Mouse (Mus musculus) intestine, postnatal 0 days (tissue): ENCODE data around the gene Gm34653. TPM values are rescaled to one million over a fixed set of nuclear protein-coding genes. Genes with fewer than 3 reads are reported as not detected.
"Not testable (repeated sequence)": the region's sequence is repeated elsewhere in the genome, so short reads cannot be mapped to it uniquely, and the experiment has no call there.

Experiments
- ATAC-seq: fragments of 200-750 bp; cut with Nextera tagmentation; 2 replicates; pipeline ENCODE4 v1.8.0; 2017; ENCODE audit warnings: mild to moderate bottlenecking, moderate TSS enrichment, moderate library complexity
- H3K27ac ChIP-seq: fragments of 300-500 bp; sonication (generic); 2 replicates; pipeline ENCODE4 v1.5.1; 2014; ENCODE audit warnings: mild to moderate bottlenecking, low read depth, low read length, moderate library complexity
- H3K27me3 ChIP-seq: fragments of 300-500 bp; sonication (generic); replicated peaks from 2 replicates; pipeline ENCODE4 v1.6.1; 2014; ENCODE audit warnings: low read length, mixed read lengths; ENCODE audit not compliant: control insufficient read depth, insufficient read depth
- H3K36me3 ChIP-seq: fragments of 300-500 bp; sonication (generic); 2 replicates; pipeline ENCODE4 v1.6.1; 2014; ENCODE audit warnings: mild to moderate bottlenecking, moderate library complexity; ENCODE audit not compliant: control insufficient read depth, insufficient read depth
- H3K4me1 ChIP-seq: fragments of 300-500 bp; sonication (generic); replicated peaks from 2 replicates; pipeline ENCODE4 v1.6.1; 2014; ENCODE audit warnings: antibody characterized with exemption, low read length, mixed read lengths; ENCODE audit not compliant: control insufficient read depth, insufficient read depth
- H3K4me2 ChIP-seq: fragments of 300-500 bp; sonication (generic); replicated peaks from 2 replicates; pipeline ENCODE4 v1.6.1; 2014; ENCODE audit warnings: low read depth, mild to moderate bottlenecking, moderate library complexity
- H3K4me3 ChIP-seq: fragments of 300-500 bp; sonication (generic); 2 replicates; pipeline ENCODE4 v1.5.1; 2014; ENCODE audit warnings: low read depth, low read length
- H3K9ac ChIP-seq: fragments of 300-500 bp; sonication (generic); 2 replicates; pipeline ENCODE4 v1.6.1; 2014; ENCODE audit warnings: mild to moderate bottlenecking, low read depth, low read length
- H3K9me3 ChIP-seq: fragments of 300-500 bp; sonication (generic); 2 replicates; pipeline ENCODE4 v1.6.1; 2016; ENCODE audit warnings: mixed run types; ENCODE audit not compliant: control insufficient read depth
- CTCF ChIP-seq: sonication (generic); IDR thresholded peaks from 2 replicates; pipeline ENCODE4 v1.5.1; 2016; ENCODE audit warnings: low read depth, mild to moderate bottlenecking, control low read depth, antibody characterized with exemption, moderate library complexity
- WGBS: fragments of 180-500 bp; shearing (Covaris S2); extraction: QIAGEN DNeasy Blood & Tissue Kit; methylation state at CpG from one replicate; pipeline ENCODE4 v1.1.7; 2014; 5-methylcytosine and 5-hydroxymethylcytosine counted together
- polyA plus RNA-seq: library from polyadenylated mRNA; unstranded; fragments of >200 nt; fragmentation: Nextera tagmentation; extraction: Ambion mirVana; gene quantifications from 2 replicates; pipeline ENCODE4 v1.2.1, GENCODE M21; 2015

The Gm34653 gene
- polyA plus RNA-seq, 1 experiment from 2014 or later, result not detected

DNA sequence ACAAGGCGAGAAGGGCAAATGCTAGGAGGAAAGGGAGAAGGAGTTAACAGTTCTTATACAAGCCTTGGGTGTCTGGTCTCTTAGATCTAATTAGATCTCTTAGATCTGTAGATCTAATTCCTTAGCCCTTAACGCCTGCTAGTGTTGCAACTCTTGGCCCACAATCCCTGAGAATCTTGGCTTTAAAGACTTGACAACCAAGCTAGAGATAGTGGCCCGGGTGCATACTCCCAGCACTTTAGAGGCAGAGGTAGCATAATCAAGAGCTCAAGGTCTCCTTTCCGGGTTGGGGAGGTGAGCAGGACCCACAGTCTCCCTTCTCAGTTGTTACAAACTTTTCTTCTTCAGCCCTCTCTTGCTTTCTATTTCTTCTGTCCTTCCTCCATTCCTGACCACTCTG, 5.2 kb upstream of the Gm34653 start:
- H3K36me3 ChIP-seq, result no peaks in the 10 kb centered on the region
- H3K4me1 ChIP-seq, result 0 out of 2 replicates have a peak, but pooled peaks cover 9% of the 10 kb centered on the region
- no peak for TF ChIP-seq CTCF
- no peaks in the 10 kb centered on the region for H3K27me3 ChIP-seq
- H3K9me3 ChIP-seq, result no peaks in the 10 kb centered on the region
- WGBS, result 84% methylated on average over 4 of the region's 4 CpGs
- no peak overlapping the region for H3K9ac ChIP-seq
- H3K4me2 ChIP-seq, result no peak overlapping the region
- ATAC-seq, result no peak
- H3K4me3 ChIP-seq, result no peak overlapping the region
- no peak overlapping the region for H3K27ac ChIP-seq

DNA sequence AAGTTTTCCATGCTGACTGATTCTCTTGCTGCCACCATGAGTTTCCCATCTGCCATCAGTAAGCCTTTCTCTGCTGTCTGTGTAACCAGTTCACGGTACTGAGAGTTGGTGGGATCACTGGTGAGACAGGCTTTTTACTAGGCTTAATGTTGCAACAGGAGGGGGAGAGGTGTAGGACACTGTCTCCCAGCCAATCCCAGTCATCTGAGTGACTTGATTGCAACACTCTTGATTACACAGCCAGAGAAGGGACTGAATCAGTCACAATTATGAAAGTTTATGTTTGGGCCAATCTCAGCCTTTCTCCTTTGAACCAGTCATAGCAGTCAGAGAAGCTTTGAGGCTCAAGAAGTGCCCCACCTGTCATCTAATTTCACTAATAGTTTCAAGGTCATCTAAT, 4.8 kb upstream of the Gm34653 start:
- Histone ChIP-seq H3K9ac (no peak overlapping the region), H3K27ac (no peak overlapping the region), H3K36me3 (no peaks in the 10 kb centered on the region), H3K27me3 (no peaks in the 10 kb centered on the region), H3K9me3 (no peaks in the 10 kb centered on the region), H3K4me1 (0 out of 2 replicates have a peak, but pooled peaks cover 9% of the 10 kb centered on the region), H3K4me2 (no peak overlapping the region), H3K4me3 (no peak overlapping the region)
- no peak for TF ChIP-seq CTCF
- WGBS, result 71% methylated on average over 1 of the region's 1 CpGs
- ATAC-seq, result no peak

DNA sequence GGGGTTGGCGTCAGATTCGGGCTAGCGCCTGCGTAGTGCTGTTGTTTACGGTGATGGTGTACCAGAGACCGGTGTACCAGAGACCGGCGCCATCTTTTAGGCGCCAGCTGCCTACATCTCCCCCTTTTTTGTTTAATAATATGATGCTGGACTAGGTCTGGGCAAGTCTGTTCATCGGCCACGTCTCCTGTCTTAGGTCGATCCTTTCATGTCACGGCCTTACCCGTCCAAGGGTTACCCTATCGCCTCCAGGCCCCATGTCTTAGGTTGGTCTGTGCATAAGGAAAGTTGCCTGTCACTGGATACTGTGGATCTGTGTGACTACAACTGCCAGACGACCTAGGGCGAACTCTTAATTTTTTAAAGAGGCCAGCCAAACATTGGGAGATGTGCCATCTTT, 2.7 kb upstream of the Gm34653 start:
- H3K36me3 ChIP-seq, H3K9me3 ChIP-seq, H3K27me3 ChIP-seq, H3K9ac ChIP-seq, H3K4me3 ChIP-seq, H3K27ac ChIP-seq, ATAC-seq, H3K4me2 ChIP-seq, H3K4me1 ChIP-seq: not testable (repeated sequence)
- 95% methylated on average over 16 of the region's 17 CpGs for WGBS

DNA sequence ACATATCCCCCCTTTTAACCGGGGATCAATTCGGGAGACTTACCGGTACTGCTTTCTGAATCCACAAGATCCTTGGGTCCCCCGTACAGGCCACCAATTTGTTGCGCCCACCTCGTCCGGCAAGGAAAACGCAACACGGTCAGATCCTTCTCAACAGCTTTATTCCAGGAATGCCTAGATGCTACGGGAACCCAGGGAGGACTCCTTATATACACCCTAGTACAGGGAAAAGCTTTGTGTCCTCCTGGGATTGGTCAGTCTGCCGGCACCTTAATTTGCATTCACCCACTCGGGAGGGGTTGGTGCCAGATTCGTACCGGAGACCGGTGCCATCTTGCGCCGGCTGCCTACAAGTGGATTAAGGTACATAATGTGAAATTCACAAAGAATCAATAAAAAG, 817 bp downstream of the Gm34653 start:
- Histone ChIP-seq H3K9me3 (no peaks in the 10 kb centered on the region; the same call in 1 of the 2 replicates), H3K36me3 (no peaks in the 10 kb centered on the region), H3K4me2 (no peak overlapping the region), H3K27ac (no peak overlapping the region), H3K4me1 (no peaks in the 10 kb centered on the region), H3K27me3 (no peaks in the 10 kb centered on the region), H3K9ac (no peak overlapping the region), H3K4me3 (no peak overlapping the region)
- 90% methylated on average over 17 of the region's 17 CpGs for WGBS
- ATAC-seq, result no peak
- TF ChIP-seq CTCF, result no peak

DNA sequence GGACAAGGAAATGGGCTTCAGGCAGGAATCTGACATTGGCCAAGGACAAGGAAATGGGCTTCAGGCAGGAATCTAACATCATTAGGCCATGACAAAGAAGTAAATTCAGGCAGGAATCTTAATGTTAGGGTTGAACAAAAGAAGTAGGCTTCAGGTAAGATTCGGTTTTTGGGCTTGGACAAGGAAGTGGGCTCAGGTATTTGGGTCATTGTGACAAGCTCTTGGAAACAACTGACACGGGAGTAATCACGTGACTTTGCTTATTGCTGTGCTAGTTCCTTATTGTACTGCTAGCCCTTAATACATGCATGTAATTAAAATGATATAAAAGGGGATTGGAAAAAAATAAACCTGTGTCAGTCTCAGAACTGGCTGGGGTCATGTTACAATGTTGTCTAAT, 2.9 kb downstream of the Gm34653 start:
- no peaks in the 10 kb centered on the region for H3K4me1 ChIP-seq
- no peak for TF ChIP-seq CTCF
- H3K27me3 ChIP-seq, result no peaks in the 10 kb centered on the region
- H3K9me3 ChIP-seq, result no peaks in the 10 kb centered on the region; the same call in 1 of the 2 replicates
- H3K36me3 ChIP-seq, result no peaks in the 10 kb centered on the region
- no peak overlapping the region for H3K9ac ChIP-seq
- whole genome bisulfite sequencing, result 73% methylated on average over 3 of the region's 3 CpGs
- H3K4me2 ChIP-seq, result no peak overlapping the region
- no peak overlapping the region for H3K27ac ChIP-seq
- H3K4me3 ChIP-seq, result no peak overlapping the region
- no peak for ATAC-seq

DNA sequence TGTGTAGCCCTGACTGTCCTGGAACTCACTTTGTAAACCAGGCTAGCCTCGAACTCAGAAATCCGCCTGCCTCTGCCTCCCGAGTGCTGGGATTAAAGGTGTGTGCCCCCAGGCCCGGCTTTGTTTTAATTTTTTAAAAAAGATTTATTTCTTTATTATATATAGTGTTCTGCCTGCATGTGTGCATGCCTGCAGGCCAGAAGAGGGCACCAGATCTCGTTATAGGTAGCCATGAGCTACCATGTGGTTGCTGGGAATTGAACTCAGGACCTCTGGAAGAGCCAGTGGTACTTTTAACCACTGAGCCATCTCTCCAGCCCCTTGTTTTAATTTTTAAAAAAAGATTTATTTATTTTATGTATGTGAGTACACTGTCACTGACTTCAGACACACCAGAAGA, 7.3 kb downstream of the Gm34653 start:
- H3K9ac ChIP-seq, ATAC-seq, H3K9me3 ChIP-seq, H3K36me3 ChIP-seq, H3K4me2 ChIP-seq, H3K27ac ChIP-seq, H3K4me3 ChIP-seq, H3K4me1 ChIP-seq, H3K27me3 ChIP-seq: not testable (repeated sequence)
- 85% methylated on average over 5 of the region's 5 CpGs for WGBS
- TF ChIP-seq CTCF, result peak; percentile 37

DNA sequence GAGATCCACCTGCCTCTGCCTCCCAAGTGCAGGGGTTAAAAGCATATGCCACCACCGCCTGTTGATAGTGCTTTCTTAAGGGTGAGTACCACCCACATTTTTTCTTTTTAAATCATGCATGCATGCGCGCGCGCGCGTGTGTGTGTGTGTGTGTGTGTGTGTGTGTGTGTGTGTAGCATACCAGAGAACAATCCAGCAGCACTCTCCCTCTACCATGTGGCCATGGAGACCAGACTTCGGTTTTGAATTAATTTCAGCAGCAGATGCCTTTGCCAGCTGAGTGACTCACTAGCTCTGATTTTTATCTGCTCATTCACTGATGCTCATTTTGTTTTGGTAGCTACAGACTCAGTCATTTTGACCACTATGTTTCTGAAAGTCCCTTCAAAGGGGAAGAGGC, 8.9 kb downstream of the Gm34653 start:
- WGBS, result 90% methylated on average over 8 of the region's 8 CpGs
- Histone ChIP-seq H3K4me3 (no peak overlapping the region), H3K9me3 (no peaks in the 10 kb centered on the region), H3K27ac (no peak overlapping the region), H3K4me1 (no peaks in the 10 kb centered on the region), H3K9ac (no peak overlapping the region), H3K4me2 (no peak overlapping the region), H3K27me3 (no peaks in the 10 kb centered on the region), H3K36me3 (no peaks in the 10 kb centered on the region)
- ATAC-seq, result no peak
- no peak for TF ChIP-seq CTCF
